Mouse (Mus musculus) limb, embryonic 14.5 days (tissue): ENCODE data around the gene Kat6b. TPM values are rescaled to one million over a fixed set of nuclear protein-coding genes. Genes with fewer than 3 reads are reported as not detected.

Experiments
- ATAC-seq: fragments of 200-750 bp; cut with Nextera tagmentation; 2 replicates; pipeline ENCODE4 v1.8.0; 2017; ENCODE audit warnings: low read depth, moderate number of reproducible peaks, moderate TSS enrichment; ENCODE audit not compliant: low FRiP score
- DNase-seq: peaks from one replicate; pipeline ENCODE4 v3.0.0-alpha.2; 2015; ENCODE audit warnings: low spot score
- H3K27ac ChIP-seq: fragments of 300-500 bp; sonication (generic); replicated peaks from 2 replicates; pipeline ENCODE4 v1.5.1; 2014; ENCODE audit warnings: low read depth, mild to moderate bottlenecking, low read length, moderate library complexity, mixed read lengths
- H3K27me3 ChIP-seq: fragments of 300-500 bp; sonication (generic); 2 replicates; pipeline ENCODE4 v1.6.1; 2014; ENCODE audit warnings: low read length, mixed read lengths; ENCODE audit not compliant: control insufficient read depth, insufficient read depth
- H3K36me3 ChIP-seq: fragments of 300-500 bp; sonication (generic); 2 replicates; pipeline ENCODE4 v1.6.1; 2014; ENCODE audit warnings: mild to moderate bottlenecking, low read length, moderate library complexity, mixed read lengths; ENCODE audit not compliant: control insufficient read depth, insufficient read depth
- H3K4me1 ChIP-seq: fragments of 300-500 bp; sonication (generic); 2 replicates; pipeline ENCODE4 v1.6.1; 2014; ENCODE audit warnings: antibody characterized with exemption, low read length, mixed read lengths; ENCODE audit not compliant: control insufficient read depth, insufficient read depth
- H3K4me2 ChIP-seq: fragments of 300-500 bp; sonication (generic); replicated peaks from 2 replicates; pipeline ENCODE4 v1.6.1; 2014; ENCODE audit warnings: low read depth, mild to moderate bottlenecking, low read length, moderate library complexity; ENCODE audit not compliant: severe bottlenecking
- H3K4me3 ChIP-seq: fragments of 300-500 bp; sonication (generic); replicated peaks from 2 replicates; pipeline ENCODE4 v1.5.1; 2014; ENCODE audit warnings: low read length
- H3K9ac ChIP-seq: fragments of 300-500 bp; sonication (generic); 2 replicates; pipeline ENCODE4 v1.6.1; 2014; ENCODE audit warnings: mild to moderate bottlenecking, low read depth, low read length, moderate library complexity; ENCODE audit not compliant: severe bottlenecking
- H3K9me3 ChIP-seq: fragments of 300-500 bp; sonication (generic); 2 replicates; pipeline ENCODE4 v1.6.1; 2016; ENCODE audit warnings: low read length; ENCODE audit not compliant: control insufficient read depth
- POLR2A ChIP-seq: fragments of 200-500 bp; IDR thresholded peaks from 2 replicates; pipeline ENCODE4 v1.8.0; 2012; ENCODE audit warnings: inconsistent platforms, mild to moderate bottlenecking, moderate library complexity, borderline replicate concordance; ENCODE audit not compliant: insufficient read depth, insufficient read length; ENCODE audit errors: extremely low read depth
- WGBS: fragments of 180-500 bp; shearing (Covaris S2); extraction: QIAGEN DNeasy Blood & Tissue Kit; methylation state at CpG from one replicate; pipeline ENCODE4 v1.1.7; 2014; 5-methylcytosine and 5-hydroxymethylcytosine counted together
- polyA plus RNA-seq, 2 experiments: library from polyadenylated mRNA; depleted of rRNA in 1 of 2; stranded (reverse) in 1 of 2; unstranded in 1 of 2; fragments of >200 nt; fragmentation: Nextera tagmentation in 1 of 2; extraction: Ambion mirVana in 1 of 2; gene quantifications; 2 replicates each; pipeline versions ENCODE4 v1.2.1 to v1.2.3; 2012 to 2014

The Kat6b gene
- polyA plus RNA-seq, 2 experiments: 26.0 to 35.5 TPM

DNA sequence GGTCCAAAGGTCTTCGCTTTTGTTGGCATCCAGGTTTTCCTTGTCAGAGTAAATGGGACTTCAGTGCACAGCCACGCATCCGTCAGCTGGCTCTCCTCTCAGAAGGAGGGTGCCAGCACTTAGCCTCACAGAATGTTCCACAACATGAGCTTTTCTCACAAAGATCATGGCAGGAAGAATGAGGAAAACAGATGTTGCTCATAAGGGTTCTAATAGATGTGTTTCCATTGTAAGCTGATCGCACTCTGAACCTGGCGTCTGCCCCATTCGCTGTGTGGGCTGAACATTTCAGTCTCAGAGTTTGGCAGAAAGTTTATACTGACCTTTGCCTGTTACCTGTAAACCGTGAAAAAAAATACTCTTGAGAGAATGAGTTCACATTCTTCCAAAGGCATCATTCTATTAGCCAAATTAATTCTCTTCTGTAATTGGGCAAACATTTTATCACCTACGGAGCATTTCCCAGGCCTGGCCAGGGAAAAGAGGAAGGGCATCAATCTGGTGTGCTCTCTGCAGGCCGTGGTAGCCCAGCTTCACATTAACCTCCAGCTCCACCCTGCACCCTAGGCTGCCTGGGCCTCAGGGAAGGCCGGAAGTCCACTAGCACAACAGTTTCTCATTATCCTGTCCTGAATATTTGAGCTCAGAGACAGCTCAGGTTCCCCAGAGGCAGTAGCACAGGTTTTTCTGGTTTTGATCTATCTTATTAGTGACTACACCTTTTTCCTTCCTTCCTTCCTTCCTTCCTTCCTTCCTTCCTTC is 39.3 kb upstream of the Kat6b start:
- Histone ChIP-seq H3K9me3 (no peaks in the 10 kb centered on the region), H3K4me2 (no peak overlapping the region), H3K27ac (peak overlapping the region; percentile 63), H3K9ac (no peak overlapping the region), H3K4me3 (no peak overlapping the region), H3K36me3 (no peaks in the 10 kb centered on the region), H3K4me1 (peaks cover 31% of the 10 kb centered on the region), H3K27me3 (no peaks in the 10 kb centered on the region)
- ATAC-seq (peak; percentile 84), DNase-seq (peak; percentile 91)
- WGBS: 22% methylated on average over 10 of the region's 10 CpGs
- no peak for TF ChIP-seq POLR2A

DNA sequence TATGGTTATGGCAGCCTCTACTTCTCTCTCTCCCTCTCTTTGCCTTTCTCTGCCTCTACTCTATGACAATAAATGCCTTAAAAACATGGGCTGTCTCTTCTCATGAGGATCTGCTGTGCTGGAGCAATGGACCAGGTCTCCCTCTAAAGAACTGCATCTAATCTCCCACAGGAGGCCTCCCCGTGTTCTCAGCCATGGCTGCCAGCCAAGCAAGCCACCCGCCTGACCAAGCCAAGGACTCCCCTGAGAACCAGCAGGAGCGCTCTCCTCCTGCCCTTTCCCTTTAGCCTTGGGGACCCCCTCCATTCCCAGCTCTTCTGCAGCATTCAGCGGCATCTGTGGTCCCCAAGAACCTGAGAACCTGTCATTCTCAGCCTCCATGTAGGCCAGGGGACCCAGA is 28.7 kb upstream of the Kat6b start:
- WGBS: 66% methylated on average over 4 of the region's 4 CpGs
- Histone ChIP-seq H3K4me3 (no peak overlapping the region), H3K9me3 (no peaks in the 10 kb centered on the region), H3K27me3 (no peaks in the 10 kb centered on the region), H3K36me3 (no peaks in the 10 kb centered on the region), H3K27ac (no peak overlapping the region), H3K4me2 (no peak overlapping the region), H3K9ac (no peak overlapping the region), H3K4me1 (no peaks in the 10 kb centered on the region)
- ATAC-seq: no peak
- DNase-seq: no peak
- TF ChIP-seq POLR2A: no peak

DNA sequence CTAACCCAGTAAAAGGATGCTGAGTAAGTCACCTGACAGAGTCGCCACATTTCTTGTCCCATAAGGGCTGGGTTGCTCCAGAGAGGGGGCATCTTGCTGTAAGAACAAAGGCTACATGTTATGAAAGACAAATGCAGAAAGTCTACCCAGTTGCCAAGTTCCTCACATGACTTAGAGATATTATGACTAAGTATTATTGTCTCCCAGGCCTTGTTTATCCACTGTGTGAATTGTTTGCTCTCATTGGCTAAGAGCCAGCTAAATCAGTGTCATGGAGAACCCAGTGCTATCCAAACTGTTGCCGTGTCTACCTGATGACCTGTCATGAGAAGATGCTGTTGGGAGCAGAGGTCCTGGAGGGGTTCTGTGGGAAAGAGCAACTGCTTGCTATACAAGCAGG is 27.3 kb upstream of the Kat6b start:
- DNase-seq (no peak), ATAC-seq (no peak)
- TF ChIP-seq POLR2A: no peak
- no peaks in the 10 kb centered on the region for H3K9me3 ChIP-seq
- no peak overlapping the region for H3K4me2 ChIP-seq
- no peaks in the 10 kb centered on the region for H3K27me3 ChIP-seq
- H3K4me1 ChIP-seq: no peaks in the 10 kb centered on the region; the same call in 1 of the 2 replicates
- WGBS: 89% methylated on average over 2 of the region's 2 CpGs
- no peak overlapping the region for H3K27ac ChIP-seq
- H3K36me3 ChIP-seq: no peaks in the 10 kb centered on the region
- H3K9ac ChIP-seq: no peak overlapping the region
- H3K4me3 ChIP-seq: no peak overlapping the region

DNA sequence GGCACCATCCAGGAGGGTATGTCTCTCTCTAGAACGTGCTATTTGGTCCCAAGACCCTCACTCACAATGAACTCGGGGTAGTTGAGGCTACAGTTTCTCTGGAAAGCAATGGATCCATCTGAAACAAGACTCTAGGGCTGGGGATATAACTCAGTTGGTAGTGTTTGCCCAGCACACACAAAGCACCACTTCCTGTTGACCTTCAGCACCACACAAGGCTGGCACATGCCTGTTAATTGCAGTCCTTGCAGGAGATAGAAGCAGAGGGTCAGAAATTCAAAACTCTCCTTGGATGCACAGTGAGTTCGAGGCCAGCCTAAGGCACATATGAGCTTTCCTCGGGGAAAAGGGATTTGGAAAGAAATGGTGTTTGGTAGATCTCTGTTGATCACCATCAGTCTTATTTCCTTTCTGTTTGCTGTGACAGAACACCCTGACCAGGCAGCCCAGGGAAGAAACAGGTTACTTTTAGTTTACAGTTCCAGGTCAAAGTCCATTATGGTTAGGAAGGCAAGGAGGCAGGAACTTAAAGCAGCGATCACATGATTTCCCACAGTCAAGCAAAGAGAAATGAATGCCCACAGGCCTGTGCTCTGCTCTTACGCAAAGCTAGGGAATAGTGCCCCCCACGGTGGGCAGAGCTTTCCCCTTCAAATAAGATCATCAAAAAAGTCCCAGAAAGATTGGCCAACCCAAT is 25.4 kb upstream of the Kat6b start:
- no peaks in the 10 kb centered on the region for H3K27me3 ChIP-seq
- no peaks in the 10 kb centered on the region for H3K9me3 ChIP-seq
- 92% methylated on average over 7 of the region's 7 CpGs for WGBS

DNA sequence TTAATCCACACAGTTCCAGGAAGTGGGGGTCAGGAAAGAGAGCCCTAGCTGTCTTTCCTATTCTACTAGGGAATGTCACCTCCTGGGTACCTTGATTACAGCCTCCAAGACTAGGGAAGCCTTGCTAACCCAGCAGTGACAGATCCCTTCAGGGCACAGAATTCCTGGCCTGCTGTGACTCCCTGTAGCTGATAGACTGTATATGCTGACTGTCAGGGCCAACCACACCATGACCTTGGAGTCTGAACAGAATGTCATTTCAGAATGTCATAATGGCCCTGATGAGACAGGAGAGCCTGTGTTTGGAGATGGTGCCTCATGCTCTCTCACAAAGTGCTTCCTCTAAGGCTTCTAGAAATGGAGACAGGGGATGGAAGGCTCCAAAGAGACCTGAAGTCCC is 24.7 kb upstream of the Kat6b start:
- no peak for TF ChIP-seq POLR2A
- H3K27me3 ChIP-seq: no peaks in the 10 kb centered on the region
- no peaks in the 10 kb centered on the region; the same call in 1 of the 2 replicates for H3K4me1 ChIP-seq
- no peaks in the 10 kb centered on the region for H3K36me3 ChIP-seq
- H3K4me2 ChIP-seq: no peak overlapping the region
- ATAC-seq (no peak), DNase-seq (no peak)
- no peak overlapping the region for H3K27ac ChIP-seq
- no peak overlapping the region for H3K9ac ChIP-seq
- H3K4me3 ChIP-seq: no peak overlapping the region
- H3K9me3 ChIP-seq: no peaks in the 10 kb centered on the region

More for the DNA sequence above, 25.4 kb upstream of the Kat6b start:
- H3K4me3 ChIP-seq: no peak overlapping the region
- TF ChIP-seq POLR2A: no peak
- ATAC-seq (no peak), DNase-seq (no peak)
- no peak overlapping the region for H3K27ac ChIP-seq
- H3K4me2 ChIP-seq: no peak overlapping the region
- no peaks in the 10 kb centered on the region; the same call in 1 of the 2 replicates for H3K4me1 ChIP-seq
- no peaks in the 10 kb centered on the region for H3K36me3 ChIP-seq
- no peak overlapping the region for H3K9ac ChIP-seq
